Mouse (Mus musculus): ENCODE measurements around the gene Trim43a.
"Not testable (repeated sequence)": the region's sequence is repeated elsewhere in the genome, so short reads cannot be mapped to it uniquely, and the experiment has no call there.

The Trim43a gene

GRCm38 (mm10) chr9:88599206-88600162 is 18.8 kb downstream of the Trim43a start:
- not testable (repeated sequence) for H3K27me3 ChIP-seq (ENCODE audit: control insufficient read depth, insufficient read depth, low read length, poor library complexity, severe bottlenecking); H3K36me3 ChIP-seq (ENCODE audit: control insufficient read depth, insufficient read depth, low read length, poor library complexity, severe bottlenecking)
- peak; percentile 68 for DNase-seq (ENCODE audit: low read depth, low spot score)

- H3K27me3 ChIP-seq (ENCODE audit: control insufficient read depth, insufficient read depth, low read length, poor library complexity, severe bottlenecking); H3K36me3 ChIP-seq (ENCODE audit: control insufficient read depth, insufficient read depth, low read length, poor library complexity, severe bottlenecking); DNase-seq (ENCODE audit: low read depth, low spot score): not testable (repeated sequence)
Observed at GRCm38 (mm10) chr9:88625803-88626514, 45.3 kb downstream of the Trim43a start.

GRCm38 (mm10) chr9:88638125-88638524 is 57.4 kb downstream of the Trim43a start:
- H3K27me3 ChIP-seq (ENCODE audit: control insufficient read depth, insufficient read depth, low read length, poor library complexity, severe bottlenecking); DNase-seq (ENCODE audit: low read depth, low spot score); H3K36me3 ChIP-seq (ENCODE audit: control insufficient read depth, insufficient read depth, low read length, poor library complexity, severe bottlenecking): not testable (repeated sequence)

All from splenic B cell, adult 2 months (primary cell).